Mouse (Mus musculus): ENCODE results near the gene Pacs1.

GRCm38 (mm10) chr19:5106074-5106473 lies 166.8 kb downstream of the Pacs1 start:
- TF ChIP-seq EP300 (optimal IDR thresholded peaks at IDR 0.05) (no peak), CTCF (IDR thresholded peaks at IDR 0.05; ENCODE audit: low read depth) (no peak)
